ENCODE assay signal across 23 mouse cellular contexts in genomic region chr14:98791232-98791906, GRCm38 (mm10).
"Had no signal": no experiment of that assay in that cellular context is flagged by ENCODE, and none has a peak within 500 bp of the region (broad histone marks: within the 10 kb centered on the region; RNA-seq: fewer than 3 reads in every experiment).

No protein-coding gene starts in this region.

- DNase-seq: kidney, adult 11 months; kidney, adult 8-10 months; kidney, postnatal 10 days; kidney, postnatal 36 days; layer of hippocampus, postnatal 36 days; liver; lung, adult 18-20 months; lung, postnatal 10 days; lung, postnatal 36 days; retina, postnatal 1 day; right cerebral cortex, postnatal 25 days; spleen, adult 18-20 months; thymus, postnatal 36 days had no signal

- H3K9me3 ChIP-seq: kidney, embryonic 15.5 days; limb, embryonic 12.5 days; liver, embryonic 12.5 days; liver, embryonic 15.5 days; lung, embryonic 15.5 days; midbrain, embryonic 10.5 days; neural tube, embryonic 13.5 days; stomach, embryonic 15.5 days had no signal

- H3K4me2 ChIP-seq: kidney, embryonic 15.5 days; limb, embryonic 12.5 days; liver, embryonic 12.5 days; liver, embryonic 15.5 days; lung, embryonic 15.5 days; neural tube, embryonic 13.5 days; stomach, embryonic 15.5 days had no signal

- H3K9ac ChIP-seq: kidney, embryonic 15.5 days; limb, embryonic 12.5 days; liver, embryonic 12.5 days; liver, embryonic 15.5 days; lung, embryonic 15.5 days; neural tube, embryonic 13.5 days; stomach, embryonic 15.5 days had no signal

- H3K4me1 ChIP-seq: kidney, embryonic 15.5 days; limb, embryonic 12.5 days; liver, embryonic 12.5 days; liver, embryonic 15.5 days; lung, embryonic 15.5 days; megakaryocyte, embryonic 14.5 days; stomach, embryonic 15.5 days had no signal

- H3K4me3 ChIP-seq: kidney, embryonic 15.5 days; left cerebral cortex, adult 2 months; limb, embryonic 12.5 days; liver, embryonic 12.5 days; liver, embryonic 15.5 days; lung, embryonic 15.5 days; megakaryocyte, embryonic 14.5 days; midbrain, embryonic 10.5 days; neural tube, embryonic 13.5 days; stomach, embryonic 15.5 days had no signal

- H3K27ac ChIP-seq: kidney, embryonic 15.5 days; left cerebral cortex, adult 2 months; liver, embryonic 12.5 days; liver, embryonic 15.5 days; lung, embryonic 15.5 days; midbrain, embryonic 10.5 days; neural tube, embryonic 13.5 days; stomach, embryonic 15.5 days had no signal

- H3K27me3 ChIP-seq: kidney, embryonic 15.5 days; limb, embryonic 12.5 days; liver, embryonic 12.5 days; liver, embryonic 15.5 days; lung, embryonic 15.5 days; megakaryocyte, embryonic 14.5 days; neural tube, embryonic 13.5 days; stomach, embryonic 15.5 days had no signal

- ATAC-seq: liver, embryonic 12.5 days had no signal

- H3K36me3 ChIP-seq: kidney, embryonic 15.5 days; limb, embryonic 12.5 days; liver, embryonic 12.5 days; liver, embryonic 15.5 days; lung, embryonic 15.5 days; midbrain, embryonic 10.5 days; neural tube, embryonic 13.5 days; stomach, embryonic 15.5 days had no signal
